Mouse (Mus musculus) liver, postnatal 0 days (tissue): ENCODE measurements around the gene Wdr83. TPM values are rescaled to one million over a fixed set of nuclear protein-coding genes. Genes with fewer than 3 reads are reported as not detected.

ENCODE experiments used
- ATAC-seq: fragments of 200-750 bp; cut with Nextera tagmentation; 2 replicates; pipeline ENCODE4 v1.8.0; 2017; ENCODE audit warnings: mild to moderate bottlenecking, moderate library complexity
- DNase-seq: peaks from one replicate; pipeline ENCODE4 v3.0.0-alpha.2; 2016
- H3K27ac ChIP-seq: fragments of 300-500 bp; sonication (generic); 2 replicates; pipeline ENCODE4 v1.5.1; 2014; ENCODE audit warnings: antibody characterized with exemption, moderate library complexity, mild to moderate bottlenecking, low read depth
- H3K27me3 ChIP-seq: fragments of 300-500 bp; sonication (generic); 2 replicates; pipeline ENCODE4 v1.6.1; 2014; ENCODE audit warnings: low read length, control low read depth, mixed read lengths; ENCODE audit not compliant: insufficient read depth
- H3K36me3 ChIP-seq: fragments of 300-500 bp; sonication (generic); replicated peaks from 2 replicates; pipeline ENCODE4 v1.6.1; 2014; ENCODE audit warnings: mild to moderate bottlenecking, control low read depth, low read length, moderate library complexity, mixed read lengths; ENCODE audit not compliant: insufficient read depth
- H3K4me1 ChIP-seq: fragments of 300-500 bp; sonication (generic); 2 replicates; pipeline ENCODE4 v1.6.1; 2014; ENCODE audit warnings: antibody characterized with exemption, mild to moderate bottlenecking, control low read depth; ENCODE audit not compliant: insufficient read depth
- H3K4me2 ChIP-seq: fragments of 300-500 bp; sonication (generic); 2 replicates; pipeline ENCODE4 v1.6.1; 2014; ENCODE audit warnings: low read depth, mild to moderate bottlenecking, low read length, moderate library complexity, mixed read lengths
- H3K4me3 ChIP-seq: fragments of 300-500 bp; sonication (generic); 2 replicates; pipeline ENCODE4 v1.5.1; 2014; ENCODE audit warnings: low read depth, low read length
- H3K9ac ChIP-seq: fragments of 300-500 bp; sonication (generic); replicated peaks from 2 replicates; pipeline ENCODE4 v1.6.1; 2014; ENCODE audit warnings: mild to moderate bottlenecking, moderate library complexity
- H3K9me3 ChIP-seq: fragments of 300-500 bp; sonication (generic); 2 replicates; pipeline ENCODE4 v1.6.1; 2016; ENCODE audit warnings: mild to moderate bottlenecking, control low read depth, low read length, mixed read lengths
- CTCF ChIP-seq: sonication (generic); IDR thresholded peaks from 2 replicates; pipeline ENCODE4 v1.5.1; 2016; ENCODE audit warnings: antibody characterized with exemption, low read depth
- EP300 ChIP-seq: IDR thresholded peaks from 2 replicates; pipeline ENCODE4 v1.6.1; 2016; ENCODE audit warnings: antibody characterized with exemption, low read depth, mild to moderate bottlenecking
- WGBS: fragments of 180-500 bp; shearing (Covaris S2); extraction: QIAGEN DNeasy Blood & Tissue Kit; methylation state at CpG from one replicate; pipeline ENCODE4 v1.1.7; 2014; ENCODE audit not compliant: insufficient replicate concordance; 5-methylcytosine and 5-hydroxymethylcytosine counted together
- microRNA-seq: library from miRNA; unstranded; fragments of <30 nt; microRNA quantifications from one replicate; pipeline ENCODE4, GENCODE M21; 2016
- polyA plus RNA-seq: library from polyadenylated mRNA; unstranded; fragments of >200 nt; fragmentation: Nextera tagmentation; extraction: Ambion mirVana; gene quantifications from 2 replicates; pipeline ENCODE4 v1.2.1, GENCODE M21; 2015

Wdr83 gene
- polyA plus RNA-seq, 1 experiment from 2014 or later: 18.4 TPM

GRCm38 (mm10) chr8:85027516-85027855, 53.6 kb downstream of the Wdr83 start:
- WGBS: under 1% methylated on average over 13 of the region's 13 CpGs
- peak overlapping the region; percentile 94 for H3K27ac ChIP-seq
- no peaks in the 10 kb centered on the region for H3K27me3 ChIP-seq
- no peaks in the 10 kb centered on the region for H3K9me3 ChIP-seq
- DNase-seq (peak; percentile 45), ATAC-seq (no peak)
- H3K4me3 ChIP-seq: peak overlapping the region; percentile 95
- H3K4me1 ChIP-seq: peaks cover 33% of the 10 kb centered on the region
- peak overlapping the region; percentile 98 for H3K9ac ChIP-seq
- peak overlapping the region; percentile 91 for H3K4me2 ChIP-seq
- peaks cover 38% of the 10 kb centered on the region for H3K36me3 ChIP-seq
- TF ChIP-seq CTCF (no peak), EP300 (no peak)

- H3K36me3 ChIP-seq: peaks cover 37% of the 10 kb centered on the region
- peak within 1 kb of the TSS; percentile 91 for H3K4me2 ChIP-seq
- H3K9me3 ChIP-seq: no peaks in the 10 kb centered on the region
- ATAC-seq (peak; percentile 81), DNase-seq (peak; percentile 98)
- 0 out of 2 replicates have a peak, but pooled peaks have one; percentile 20 for TF ChIP-seq CTCF
- TF ChIP-seq EP300: peak; percentile 57; the same call in 1 of the 2 replicates
- peaks cover 33% of the 10 kb centered on the region for H3K4me1 ChIP-seq
- peak within 1 kb of the TSS; percentile 94 for H3K27ac ChIP-seq
- no peaks in the 10 kb centered on the region for H3K27me3 ChIP-seq
- peak within 1 kb of the TSS; percentile 98 for H3K9ac ChIP-seq
- under 1% methylated on average over 56 of the region's 75 CpGs for WGBS
- H3K4me3 ChIP-seq: peak within 1 kb of the TSS; percentile 95
Measured at GRCm38 (mm10) chr8:85026670-85027515, 54.2 kb downstream of the Wdr83 start, which contains the start of gene Trir. Gene Trir (plus strand): TSS chr8:85026823.

GRCm38 (mm10) chr8:85025098-85025932, 55.8 kb downstream of the Wdr83 start, which contains the start of gene Asna1:
Gene Asna1 (minus strand): TSS chr8:85025281.
- Histone ChIP-seq H3K9me3 (no peaks in the 10 kb centered on the region), H3K36me3 (peaks cover 31% of the 10 kb centered on the region), H3K4me2 (peak within 1 kb of the TSS; percentile 91), H3K4me1 (peaks cover 33% of the 10 kb centered on the region), H3K9ac (peak within 1 kb of the TSS; percentile 76), H3K27me3 (no peaks in the 10 kb centered on the region), H3K4me3 (peak within 1 kb of the TSS; percentile 95), H3K27ac (peak within 1 kb of the TSS; percentile 94)
- peak; percentile 87 for ATAC-seq
- 2% methylated on average over 30 of the region's 30 CpGs for WGBS
- TF ChIP-seq CTCF (no peak), EP300 (peak; percentile 80)
- peak; percentile 88 for DNase-seq

Small RNAs within 50 kb of the gene (microRNA-seq; reads per million reads assigned to microRNA genes)
- gene Gm23388 (1.2 reads per million), gene Mir7070 (1.6 reads per million)

Other genes starting within 250 kb of the Wdr83 start
- 31.9 and 34.9 TPM in 2 replicates for gene Gadd45gip1, start 249.8 kb downstream of the Wdr83 start, polyA plus RNA-seq
- gene Rad23a, start 240.6 kb downstream of the Wdr83 start, polyA plus RNA-seq: 154 and 164 TPM in 2 replicates
- gene Calr, start 234.4 kb downstream of the Wdr83 start, polyA plus RNA-seq: 331 and 375 TPM in 2 replicates
- gene Farsa, start 224.3 kb downstream of the Wdr83 start, polyA plus RNA-seq: 30.3 and 33.6 TPM in 2 replicates
- gene Syce2, start 209.2 kb downstream of the Wdr83 start, polyA plus RNA-seq: 30.6 and 31.2 TPM in 2 replicates
- gene Gcdh, start 187.4 kb downstream of the Wdr83 start, polyA plus RNA-seq: 139 and 141 TPM in 2 replicates
- 133 and 149 TPM in 2 replicates for gene Klf1, start 179.4 kb downstream of the Wdr83 start, polyA plus RNA-seq
- 15.4 and 16.0 TPM in 2 replicates for gene Dnase2a, start 172.7 kb downstream of the Wdr83 start, polyA plus RNA-seq
- 0.07 TPM in 1 of 2 replicates, not detected in the other for gene Mast1, start 143.9 kb downstream of the Wdr83 start, polyA plus RNA-seq
- gene Rtbdn, start 134.3 kb downstream of the Wdr83 start, polyA plus RNA-seq: 0.09 TPM in 1 of 2 replicates, not detected in the other
- gene Gm49661, start 111.9 kb downstream of the Wdr83 start, polyA plus RNA-seq: 0.89 TPM in 1 of 2 replicates, not detected in the other
- 780 and 831 TPM in 2 replicates for gene Prdx2, start 111.7 kb downstream of the Wdr83 start, polyA plus RNA-seq
- 67.1 and 70.8 TPM in 2 replicates for gene Rnaseh2a, start 111.5 kb downstream of the Wdr83 start, polyA plus RNA-seq
- gene Junb, start 102.6 kb downstream of the Wdr83 start, polyA plus RNA-seq: 14.2 and 21.9 TPM in 2 replicates
- gene Hook2, start 90.7 kb downstream of the Wdr83 start, polyA plus RNA-seq: 12.0 and 12.2 TPM in 2 replicates
- not detected in 2 replicates for gene Best2, start 66.8 kb downstream of the Wdr83 start, polyA plus RNA-seq
- 33.2 and 34.4 TPM in 2 replicates for gene Asna1, start 56.0 kb downstream of the Wdr83 start, polyA plus RNA-seq
- gene Trir, start 54.5 kb downstream of the Wdr83 start, polyA plus RNA-seq: 63.0 and 73.6 TPM in 2 replicates
- 7.6 and 8.2 TPM in 2 replicates for gene Tnpo2, start 44.4 kb downstream of the Wdr83 start, polyA plus RNA-seq
- 14.4 and 14.9 TPM in 2 replicates for gene Fbxw9, start 21.3 kb downstream of the Wdr83 start, polyA plus RNA-seq
- gene Gm5741, start 13.3 kb downstream of the Wdr83 start, polyA plus RNA-seq: not detected in 2 replicates
- 24.8 and 27.7 TPM in 2 replicates for gene Dhps, start 9.5 kb downstream of the Wdr83 start, polyA plus RNA-seq
- gene Wdr83os, start 566 bp downstream of the Wdr83 start, polyA plus RNA-seq: 63.5 and 66.8 TPM in 2 replicates
- gene Man2b1, start 2.0 kb upstream of the Wdr83 start, polyA plus RNA-seq: 42.6 and 44.6 TPM in 2 replicates
- gene Zfp791, start 41.8 kb upstream of the Wdr83 start, polyA plus RNA-seq: 2.0 and 5.2 TPM in 2 replicates
- gene Cks1brt, start 70.6 kb upstream of the Wdr83 start, polyA plus RNA-seq: not detected in 2 replicates
- not detected in 2 replicates for gene Olfr371, start 144.7 kb upstream of the Wdr83 start, polyA plus RNA-seq
- gene Orc6, start 218.3 kb upstream of the Wdr83 start, polyA plus RNA-seq: 40.1 and 46.3 TPM in 2 replicates
- 48.1 and 54.6 TPM in 2 replicates for gene Vps35, start 218.5 kb upstream of the Wdr83 start, polyA plus RNA-seq